Mouse (Mus musculus) myocyte (in vitro differentiated cells): ENCODE measurements around the gene Defb48. TPM values are rescaled to one million over a fixed set of nuclear protein-coding genes. Genes with fewer than 3 reads are reported as not detected.
A peak's percentile ranks its signal among the peaks of the same experiment; 100 is the strongest.

Experiments
- H3K27me3 ChIP-seq: one replicate; pipeline ENCODE4 v1.6.1; 2011; ENCODE audit not compliant: control insufficient read depth, insufficient read depth, insufficient read length
- H3K36me3 ChIP-seq: one replicate; pipeline ENCODE4 v1.6.1; 2011; ENCODE audit not compliant: control insufficient read depth, insufficient read depth
- H3K4me2 ChIP-seq: one replicate; pipeline ENCODE4 v1.6.1; 2011; ENCODE audit warnings: low read depth, control low read depth
- H3K4me3 ChIP-seq: one replicate; pipeline ENCODE4 v1.5.1; 2011; ENCODE audit warnings: mild to moderate bottlenecking, control low read depth, moderate library complexity
- H3K79me2 ChIP-seq: one replicate; pipeline ENCODE4 v1.6.1; 2011; ENCODE audit not compliant: control insufficient read depth, insufficient read depth
- H3ac ChIP-seq: one replicate; pipeline ENCODE4 v1.6.1; 2011; ENCODE audit not compliant: control insufficient read depth, insufficient read length
- CEBPB ChIP-seq: IDR thresholded peaks from 2 replicates; pipeline ENCODE4 v1.6.1; 2011; ENCODE audit warnings: mild to moderate bottlenecking, moderate library complexity; ENCODE audit not compliant: poor library complexity, insufficient read depth, severe bottlenecking
- E2F4 ChIP-seq: IDR thresholded peaks from one replicate; pipeline ENCODE4 v1.6.1; 2011; ENCODE audit warnings: mild to moderate bottlenecking, control low read depth, moderate library complexity; ENCODE audit not compliant: insufficient read depth
- MAX ChIP-seq: IDR thresholded peaks from one replicate; pipeline ENCODE4 v1.6.1; 2011; ENCODE audit warnings: low read depth, mild to moderate bottlenecking, control low read depth
- MYOD1 ChIP-seq, 3 experiments: IDR thresholded peaks; one replicate each; pipeline ENCODE4 v1.6.1; 2011; ENCODE audit warnings: control low read depth in 2 of 3, low read depth in 2 of 3, mild to moderate bottlenecking in 2 of 3, moderate library complexity in 1 of 3; ENCODE audit not compliant: insufficient read length in 2 of 3, control insufficient read depth in 1 of 3
- MYOG ChIP-seq, 3 experiments: IDR thresholded peaks; one replicate each; pipeline ENCODE4 v1.6.1; 2011; ENCODE audit warnings: control low read depth in 2 of 3, low read depth in 2 of 3, mild to moderate bottlenecking in 2 of 3; ENCODE audit not compliant: insufficient read length in 2 of 3, control insufficient read depth in 1 of 3, insufficient read depth in 1 of 3
- POLR2A ChIP-seq: IDR thresholded peaks from one replicate; pipeline ENCODE4 v1.6.1; 2011; ENCODE audit warnings: low read depth, mild to moderate bottlenecking, control low read depth, moderate library complexity; ENCODE audit not compliant: insufficient read length
- POLR2AphosphoS2 ChIP-seq: IDR thresholded peaks from one replicate; pipeline ENCODE4 v1.6.1; 2011; ENCODE audit warnings: low read depth, control low read depth; ENCODE audit not compliant: insufficient read length
- REST ChIP-seq: IDR thresholded peaks from one replicate; pipeline ENCODE4 v1.6.1; 2011; ENCODE audit warnings: mild to moderate bottlenecking, control low read depth, moderate library complexity; ENCODE audit not compliant: insufficient read depth, insufficient read length
- SRF ChIP-seq: IDR thresholded peaks from one replicate; pipeline ENCODE4 v1.6.1; 2011; ENCODE audit warnings: low read depth; ENCODE audit not compliant: control insufficient read depth, insufficient read length
- TCF12 ChIP-seq: IDR thresholded peaks from one replicate; pipeline ENCODE4 v1.6.1; 2011; ENCODE audit warnings: mild to moderate bottlenecking, control low read depth; ENCODE audit not compliant: poor library complexity, insufficient read depth, severe bottlenecking
- TCF3 ChIP-seq: IDR thresholded peaks from one replicate; pipeline ENCODE4 v1.6.1; 2011; ENCODE audit warnings: low read depth, control low read depth; ENCODE audit not compliant: insufficient read length
- USF1 ChIP-seq: IDR thresholded peaks from one replicate; pipeline ENCODE4 v1.6.1; 2011; ENCODE audit warnings: low read depth, mild to moderate bottlenecking, control low read depth, moderate library complexity
- polyA plus RNA-seq: library from polyadenylated mRNA; unstranded; fragments of >200 nt; fragmentation: generic; extraction: Trizol; gene quantifications from one replicate; pipeline ENCODE4 v1.2.1, GENCODE M21; 2012; ENCODE audit warnings: missing spikeins

Defb48 gene
- polyA plus RNA-seq, 1 experiment: 0.13 TPM

GRCm38 (mm10) chr14:62956091-62956490 is 28.2 kb downstream of the Defb48 start:
- Histone ChIP-seq H3K79me2 (no peaks in the 10 kb centered on the region), H3K4me3 (no peak overlapping the region), H3ac (no peak overlapping the region), H3K27me3 (no peaks in the 10 kb centered on the region), H3K36me3 (peaks cover 28% of the 10 kb centered on the region), H3K4me2 (no peak overlapping the region)
- no peak for TF ChIP-seq REST
- TF ChIP-seq USF1: no peak
- TF ChIP-seq CEBPB: no peak
- no peak for TF ChIP-seq POLR2A
- TF ChIP-seq E2F4: no peak
- TF ChIP-seq TCF12: no peak
- no peak for TF ChIP-seq POLR2AphosphoS2
- TF ChIP-seq TCF3: no peak
- no peak for TF ChIP-seq MYOD1 (IDR thresholded peaks at IDR 0.05; ENCODE audit: control insufficient read depth in 1 of 3, insufficient read length in 2 of 3, low read depth in 2 of 3)
- no peak for TF ChIP-seq MYOG (IDR thresholded peaks at IDR 0.05; ENCODE audit: control insufficient read depth in 1 of 3, insufficient read depth in 1 of 3, insufficient read length in 2 of 3, low read depth in 2 of 3)
- no peak for TF ChIP-seq SRF
- no peak for TF ChIP-seq MAX

- H3K79me2 ChIP-seq: peaks cover 4% of the 10 kb centered on the region
- peaks cover 14% of the 10 kb centered on the region for H3K36me3 ChIP-seq
- no peak overlapping the region for H3K4me3 ChIP-seq
- no peak overlapping the region for H3ac ChIP-seq
- no peak for TF ChIP-seq TCF12
- no peak for TF ChIP-seq CEBPB
- TF ChIP-seq REST: no peak
- TF ChIP-seq POLR2AphosphoS2: no peak
- TF ChIP-seq MAX: no peak
- TF ChIP-seq E2F4: no peak
- TF ChIP-seq MYOD1 (IDR thresholded peaks at IDR 0.05; ENCODE audit: control insufficient read depth in 1 of 3, insufficient read length in 2 of 3, low read depth in 2 of 3): no peak
- H3K4me2 ChIP-seq: no peak overlapping the region
- H3K27me3 ChIP-seq: no peaks in the 10 kb centered on the region
These were observed 37.5 kb downstream of the Defb48 start for GRCm38 (mm10) chr14:62946794-62947193.

- H3K4me2 ChIP-seq: peak overlapping the region; percentile 66
- H3K4me3 ChIP-seq: no peak overlapping the region
- TF ChIP-seq MYOD1 (IDR thresholded peaks at IDR 0.05; ENCODE audit: control insufficient read depth in 1 of 3, insufficient read length in 2 of 3, low read depth in 2 of 3) (peak in 1 of 3 experiments; percentile 39), CEBPB (no peak), TCF12 (no peak), REST (no peak), USF1 (no peak), SRF (no peak), E2F4 (no peak), TCF3 (no peak)
- H3ac ChIP-seq: no peak overlapping the region
- H3K36me3 ChIP-seq: peaks cover 7% of the 10 kb centered on the region
- H3K79me2 ChIP-seq: peaks cover 5% of the 10 kb centered on the region
- H3K27me3 ChIP-seq: no peaks in the 10 kb centered on the region
These were observed 43.8 kb downstream of the Defb48 start for GRCm38 (mm10) chr14:62940383-62941074.

GRCm38 (mm10) chr14:62939435-62939834 is 44.9 kb downstream of the Defb48 start:
- no peak overlapping the region for H3K4me3 ChIP-seq
- no peak overlapping the region for H3ac ChIP-seq
- H3K79me2 ChIP-seq: peaks cover 5% of the 10 kb centered on the region
- H3K4me2 ChIP-seq: no peak overlapping the region
- TF ChIP-seq TCF12 (no peak), REST (no peak), SRF (no peak)
- H3K27me3 ChIP-seq: no peaks in the 10 kb centered on the region
- peaks cover 7% of the 10 kb centered on the region for H3K36me3 ChIP-seq

GRCm38 (mm10) chr14:62937675-62938074 is 46.6 kb downstream of the Defb48 start:
- H3K4me3 ChIP-seq: no peak overlapping the region
- no peak overlapping the region for H3K4me2 ChIP-seq
- peaks cover 5% of the 10 kb centered on the region for H3K79me2 ChIP-seq
- H3K36me3 ChIP-seq: peaks cover 4% of the 10 kb centered on the region
- H3ac ChIP-seq: no peak overlapping the region
- no peaks in the 10 kb centered on the region for H3K27me3 ChIP-seq
- TF ChIP-seq MAX (no peak), MYOD1 (IDR thresholded peaks at IDR 0.05; ENCODE audit: control insufficient read depth in 1 of 3, insufficient read length in 2 of 3, low read depth in 2 of 3) (no peak), SRF (no peak), MYOG (IDR thresholded peaks at IDR 0.05; ENCODE audit: control insufficient read depth in 1 of 3, insufficient read depth in 1 of 3, insufficient read length in 2 of 3, low read depth in 2 of 3) (no peak), POLR2A (no peak), TCF3 (no peak), E2F4 (no peak)
